Mouse (Mus musculus) WW6 (cell line): ENCODE data around the gene Tgfb1.

Experiments used
- DNase-seq: peaks from one replicate; pipeline ENCODE4 v3.0.0-alpha.2; 2013; ENCODE audit warnings: low read depth, low spot score

Tgfb1 gene

DNA sequence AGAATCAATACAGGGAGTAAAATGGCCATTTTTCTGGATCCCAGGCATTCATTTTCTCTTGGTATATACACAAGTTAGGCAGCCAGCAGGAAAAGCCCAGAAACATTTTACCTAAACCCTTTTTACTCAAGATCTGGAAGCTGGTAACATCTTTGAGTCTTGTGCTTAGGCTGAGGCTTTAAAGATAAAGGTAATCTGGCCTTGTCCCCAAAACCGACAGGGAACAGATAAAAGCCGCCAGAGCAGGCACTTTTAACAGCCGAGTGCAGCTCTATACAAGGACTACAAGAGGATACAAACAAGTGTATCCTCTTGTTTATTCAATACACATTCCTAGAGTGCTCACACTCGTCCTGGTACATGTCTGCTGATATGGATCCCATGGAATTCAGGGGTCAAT lies 48.2 kb downstream of the Tgfb1 start:
- no peak for DNase-seq

- no peak for DNase-seq
Observed at GRCm38 (mm10) chr7:25736920-25737319, 50.1 kb downstream of the Tgfb1 start.

DNA sequence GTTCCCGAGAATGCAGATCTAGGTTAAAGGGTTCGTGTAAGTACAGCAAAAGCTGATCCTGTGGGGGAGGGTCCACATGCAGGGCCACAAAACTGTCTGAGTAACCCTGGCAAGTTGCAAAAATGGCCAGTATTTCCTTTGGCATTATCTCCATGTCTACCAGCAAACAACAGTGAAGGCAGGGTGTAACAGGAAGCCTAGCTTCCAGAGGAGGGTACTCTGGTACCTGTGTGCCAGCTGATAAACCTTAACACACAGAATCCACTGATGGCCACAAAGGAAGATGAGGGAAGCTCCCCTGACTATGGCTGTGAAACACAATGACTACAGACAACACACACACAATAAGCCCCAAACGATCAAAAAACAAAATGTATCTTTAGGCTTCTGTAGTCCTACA lies 51.5 kb downstream of the Tgfb1 start:
- no peak for DNase-seq

- no peak for DNase-seq
Observed at GRCm38 (mm10) chr7:25746844-25747243, 60.0 kb downstream of the Tgfb1 start.

- DNase-seq, result no peak
Observed at GRCm38 (mm10) chr7:25753076-25753475, 66.3 kb downstream of the Tgfb1 start.

DNA sequence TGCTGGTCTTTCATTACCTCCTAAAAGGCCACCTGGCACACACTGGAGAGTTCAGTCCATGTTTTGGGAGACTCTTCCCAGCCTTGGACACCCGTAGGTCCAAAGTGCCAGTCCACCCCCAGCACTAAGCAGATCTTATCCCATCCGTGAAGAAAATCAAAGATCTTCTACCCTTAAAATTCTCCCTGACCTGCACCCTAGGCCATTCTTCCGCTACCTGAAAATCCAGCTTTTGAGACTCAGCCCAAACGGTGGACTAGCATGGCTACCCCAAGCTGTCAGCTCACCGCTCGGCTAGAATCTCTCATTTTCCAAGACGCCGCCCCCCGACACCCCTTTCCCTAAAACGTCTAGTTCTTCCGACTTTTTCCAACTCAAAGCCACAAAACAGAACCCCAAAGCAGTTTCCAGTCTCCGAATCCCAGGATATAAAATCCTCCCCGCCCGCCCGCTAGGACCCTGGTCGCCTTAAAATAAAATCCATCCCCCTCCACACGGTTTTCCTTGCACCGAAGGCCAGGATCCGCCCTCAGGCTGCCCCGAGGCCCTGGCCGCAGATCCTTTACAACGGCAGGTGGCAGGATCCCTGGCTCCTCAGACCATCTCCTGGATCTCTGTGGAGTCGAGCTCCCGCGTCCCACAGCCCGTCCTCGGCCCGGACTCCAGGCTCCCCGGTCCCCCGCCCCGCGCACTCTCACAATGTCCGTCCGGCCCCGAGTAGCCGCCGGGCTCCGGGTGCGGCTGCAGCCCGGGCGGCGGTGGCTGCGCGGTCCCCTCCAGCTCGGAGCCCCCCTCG lies 67.0 kb downstream of the Tgfb1 start:
- no peak for DNase-seq

- DNase-seq, result no peak
Observed at GRCm38 (mm10) chr7:25754439-25754737, 67.6 kb downstream of the Tgfb1 start.
